Mouse (Mus musculus) layer of hippocampus, adult 2 months (tissue): ENCODE measurements around the gene Adssl1. TPM values are rescaled to one million over a fixed set of nuclear protein-coding genes. Genes with fewer than 3 reads are reported as not detected.
A peak's percentile ranks its signal among the peaks of the same experiment; 100 is the strongest.

Source experiments
- DNase-seq, 2 experiments: peaks; one replicate each; pipeline ENCODE4 v3.0.0; 2022; ENCODE audit warnings: low spot score in 2 of 2
- H3K27ac ChIP-seq: fragments of 200-600 bp; 2 replicates; pipeline ENCODE4 v1.8.1; 2022
- H3K4me3 ChIP-seq: fragments of 200-600 bp; 2 replicates; pipeline ENCODE4 v1.8.1; 2022; ENCODE audit warnings: mild to moderate bottlenecking
- CTCF ChIP-seq: fragments of 200-600 bp; conservative IDR thresholded peaks from 2 replicates; pipeline ENCODE4 v1.8.1; 2022; ENCODE audit warnings: antibody characterized with exemption, mild to moderate bottlenecking, moderate library complexity
- total RNA-seq, 2 experiments: library from RNA; stranded (reverse); gene quantifications; 2 replicates each; pipeline ENCODE4 v1.2.3; 2021

Adssl1 gene
- total RNA-seq, 2 experiments from 2014 or later = 10.1 to 10.6 TPM

- H3K4me3 ChIP-seq = no peak overlapping the region
- no peak for DNase-seq
- TF ChIP-seq CTCF = no peak
- peak overlapping the region; percentile 93 for H3K27ac ChIP-seq
These were observed 32.4 kb upstream of the Adssl1 start for GRCm38 (mm10) chr12:112587125-112588124.

GRCm38 (mm10) chr12:112588426-112589256 is 31.2 kb upstream of the Adssl1 start, which contains the start of gene Inf2:
Gene Inf2 (plus strand): TSS chr12:112588784.
- peak; percentile 86 to 88 for DNase-seq
- TF ChIP-seq CTCF = no peak
- peak within 1 kb of the TSS; percentile 93 for H3K27ac ChIP-seq
- H3K4me3 ChIP-seq = peak within 1 kb of the TSS; percentile 65

- DNase-seq = no peak
- H3K27ac ChIP-seq = peak overlapping the region; percentile 93
- H3K4me3 ChIP-seq = peak overlapping the region; percentile 65
- no peak for TF ChIP-seq CTCF
These were observed 30.2 kb upstream of the Adssl1 start for GRCm38 (mm10) chr12:112589491-112590191.

GRCm38 (mm10) chr12:112590566-112591239 is 29.1 kb upstream of the Adssl1 start:
- DNase-seq = peak in 1 of 2 experiments; percentile 50
- Histone ChIP-seq H3K27ac (peak overlapping the region; percentile 93), H3K4me3 (peak overlapping the region; percentile 65)
- TF ChIP-seq CTCF = no peak

- H3K27ac ChIP-seq = peak overlapping the region; percentile 93
- TF ChIP-seq CTCF = no peak
These were observed 28.6 kb upstream of the Adssl1 start for GRCm38 (mm10) chr12:112591240-112591639.

GRCm38 (mm10) chr12:112591730-112592129 is 28.1 kb upstream of the Adssl1 start:
- TF ChIP-seq CTCF = no peak
- no peak for DNase-seq
- peak overlapping the region; percentile 93 for H3K27ac ChIP-seq
- no peak overlapping the region for H3K4me3 ChIP-seq

More at GRCm38 (mm10) chr12:112591240-112591639, 28.6 kb upstream of the Adssl1 start:
- DNase-seq = no peak
- H3K4me3 ChIP-seq = peak overlapping the region; percentile 65; the same call in 1 of the 2 replicates

- TF ChIP-seq CTCF = no peak
- peak in 1 of 2 experiments; percentile 46 for DNase-seq
These were observed 26.7 kb upstream of the Adssl1 start for GRCm38 (mm10) chr12:112592985-112593734.

GRCm38 (mm10) chr12:112593951-112594915 is 25.6 kb upstream of the Adssl1 start:
- peak overlapping the region; percentile 93 for H3K27ac ChIP-seq

More at GRCm38 (mm10) chr12:112592985-112593734, 26.7 kb upstream of the Adssl1 start:
- Histone ChIP-seq H3K27ac (peak overlapping the region; percentile 93), H3K4me3 (peak overlapping the region; percentile 11; the same call in 1 of the 2 replicates)

GRCm38 (mm10) chr12:112594989-112595388 is 24.9 kb upstream of the Adssl1 start:
- TF ChIP-seq CTCF = no peak
- H3K4me3 ChIP-seq = no peak overlapping the region
- peak in 1 of 2 experiments; percentile 60 for DNase-seq
- H3K27ac ChIP-seq = peak overlapping the region; percentile 93

More at GRCm38 (mm10) chr12:112593951-112594915, 25.6 kb upstream of the Adssl1 start:
- no peak for DNase-seq
- H3K4me3 ChIP-seq = no peak overlapping the region
- TF ChIP-seq CTCF = no peak

GRCm38 (mm10) chr12:112595626-112596025 is 24.2 kb upstream of the Adssl1 start:
- TF ChIP-seq CTCF = no peak
- DNase-seq = no peak
- peak overlapping the region; percentile 93 for H3K27ac ChIP-seq
- H3K4me3 ChIP-seq = no peak overlapping the region
